Mouse (Mus musculus): Measurements from ENCODE around the gene Tgm4. TPM values are rescaled to one million over a fixed set of nuclear protein-coding genes. Genes with fewer than 3 reads are reported as not detected.

The Tgm4 gene
- polyA plus RNA-seq, 1 experiment, result not detected

- no peaks in the 10 kb centered on the region for H3K27me3 ChIP-seq (ENCODE audit: control insufficient read depth, insufficient read depth, low read length)
- H3K36me3 ChIP-seq (ENCODE audit: control insufficient read depth, insufficient read depth, low read length), result peaks cover 73% of the 10 kb centered on the region
- no peak overlapping the region for H3K27ac ChIP-seq (ENCODE audit: insufficient read depth, low read depth, low read length)
- 91% methylated on average over 7 of the region's 7 CpGs for WGBS
- H3K4me1 ChIP-seq (ENCODE audit: control insufficient read depth, insufficient read depth, insufficient read length, low read length), result no peaks in the 10 kb centered on the region
- no peak overlapping the region for H3K4me3 ChIP-seq (ENCODE audit: low read depth, low read length)
- TF ChIP-seq CTCF (IDR thresholded peaks at IDR 0.05; ENCODE audit: extremely low read depth, insufficient read length, insufficient replicate concordance, low read depth, low read length) (no peak), POLR2A (IDR thresholded peaks at IDR 0.05; ENCODE audit: low read depth, low read length) (no peak)
Measured at GRCm38 (mm10) chr9:123080355-123080754, 45.8 kb downstream of the Tgm4 start.

GRCm38 (mm10) chr9:123080796-123081195, 46.3 kb downstream of the Tgm4 start:
- no peak overlapping the region for H3K4me3 ChIP-seq (ENCODE audit: low read depth, low read length)
- H3K27ac ChIP-seq (ENCODE audit: insufficient read depth, low read depth, low read length), result no peak overlapping the region
- H3K27me3 ChIP-seq (ENCODE audit: control insufficient read depth, insufficient read depth, low read length), result no peaks in the 10 kb centered on the region
- H3K4me1 ChIP-seq (ENCODE audit: control insufficient read depth, insufficient read depth, insufficient read length, low read length), result no peaks in the 10 kb centered on the region
- 75% methylated on average over 1 of the region's 1 CpGs for WGBS
- TF ChIP-seq POLR2A (IDR thresholded peaks at IDR 0.05; ENCODE audit: low read depth, low read length), result no peak
- TF ChIP-seq CTCF (IDR thresholded peaks at IDR 0.05; ENCODE audit: extremely low read depth, insufficient read length, insufficient replicate concordance, low read depth, low read length), result no peak
- H3K36me3 ChIP-seq (ENCODE audit: control insufficient read depth, insufficient read depth, low read length), result peaks cover 74% of the 10 kb centered on the region

- TF ChIP-seq CTCF (IDR thresholded peaks at IDR 0.05; ENCODE audit: extremely low read depth, insufficient read length, insufficient replicate concordance, low read depth, low read length) (no peak), POLR2A (IDR thresholded peaks at IDR 0.05; ENCODE audit: low read depth, low read length) (no peak)
- WGBS, result 62% methylated on average over 1 of the region's 1 CpGs
- Histone ChIP-seq H3K27ac (ENCODE audit: insufficient read depth, low read depth, low read length) (no peak overlapping the region), H3K4me1 (ENCODE audit: control insufficient read depth, insufficient read depth, insufficient read length, low read length) (no peaks in the 10 kb centered on the region), H3K27me3 (ENCODE audit: control insufficient read depth, insufficient read depth, low read length) (no peaks in the 10 kb centered on the region), H3K4me3 (ENCODE audit: low read depth, low read length) (no peak overlapping the region), H3K36me3 (ENCODE audit: control insufficient read depth, insufficient read depth, low read length) (peaks cover 81% of the 10 kb centered on the region)
Measured at GRCm38 (mm10) chr9:123085373-123085772, 50.8 kb downstream of the Tgm4 start.

- TF ChIP-seq POLR2A (IDR thresholded peaks at IDR 0.05; ENCODE audit: low read depth, low read length) (no peak), CTCF (IDR thresholded peaks at IDR 0.05; ENCODE audit: extremely low read depth, insufficient read length, insufficient replicate concordance, low read depth, low read length) (no peak)
- Histone ChIP-seq H3K27ac (ENCODE audit: insufficient read depth, low read depth, low read length) (no peak overlapping the region), H3K4me3 (ENCODE audit: low read depth, low read length) (no peak overlapping the region), H3K27me3 (ENCODE audit: control insufficient read depth, insufficient read depth, low read length) (no peaks in the 10 kb centered on the region), H3K36me3 (ENCODE audit: control insufficient read depth, insufficient read depth, low read length) (peaks cover 67% of the 10 kb centered on the region), H3K4me1 (ENCODE audit: control insufficient read depth, insufficient read depth, insufficient read length, low read length) (no peaks in the 10 kb centered on the region)
- 61% methylated on average over 3 of the region's 3 CpGs for WGBS
Measured at GRCm38 (mm10) chr9:123087558-123087957, 53.0 kb downstream of the Tgm4 start.

- peaks cover 51% of the 10 kb centered on the region for H3K36me3 ChIP-seq (ENCODE audit: control insufficient read depth, insufficient read depth, low read length)
- 84% methylated on average over 4 of the region's 4 CpGs for WGBS
- TF ChIP-seq POLR2A (IDR thresholded peaks at IDR 0.05; ENCODE audit: low read depth, low read length) (no peak), CTCF (IDR thresholded peaks at IDR 0.05; ENCODE audit: extremely low read depth, insufficient read length, insufficient replicate concordance, low read depth, low read length) (no peak)
- no peaks in the 10 kb centered on the region for H3K27me3 ChIP-seq (ENCODE audit: control insufficient read depth, insufficient read depth, low read length)
- no peak overlapping the region for H3K4me3 ChIP-seq (ENCODE audit: low read depth, low read length)
- H3K4me1 ChIP-seq (ENCODE audit: control insufficient read depth, insufficient read depth, insufficient read length, low read length), result no peaks in the 10 kb centered on the region
- no peak overlapping the region for H3K27ac ChIP-seq (ENCODE audit: insufficient read depth, low read depth, low read length)
Measured at GRCm38 (mm10) chr9:123090844-123091243, 56.3 kb downstream of the Tgm4 start.

GRCm38 (mm10) chr9:123099631-123100455, 65.3 kb downstream of the Tgm4 start:
- no peaks in the 10 kb centered on the region for H3K27me3 ChIP-seq (ENCODE audit: control insufficient read depth, insufficient read depth, low read length)
- no peak overlapping the region for H3K4me3 ChIP-seq (ENCODE audit: low read depth, low read length)
- H3K27ac ChIP-seq (ENCODE audit: insufficient read depth, low read depth, low read length), result no peak overlapping the region
- WGBS, result 93% methylated on average over 16 of the region's 16 CpGs
- H3K4me1 ChIP-seq (ENCODE audit: control insufficient read depth, insufficient read depth, insufficient read length, low read length), result no peaks in the 10 kb centered on the region
- TF ChIP-seq CTCF (IDR thresholded peaks at IDR 0.05; ENCODE audit: extremely low read depth, insufficient read length, insufficient replicate concordance, low read depth, low read length) (no peak), POLR2A (IDR thresholded peaks at IDR 0.05; ENCODE audit: low read depth, low read length) (no peak)
- H3K36me3 ChIP-seq (ENCODE audit: control insufficient read depth, insufficient read depth, low read length), result peaks cover 45% of the 10 kb centered on the region

- H3K4me1 ChIP-seq (ENCODE audit: control insufficient read depth, insufficient read depth, insufficient read length, low read length), result no peaks in the 10 kb centered on the region
- TF ChIP-seq POLR2A (IDR thresholded peaks at IDR 0.05; ENCODE audit: low read depth, low read length) (no peak), CTCF (IDR thresholded peaks at IDR 0.05; ENCODE audit: extremely low read depth, insufficient read length, insufficient replicate concordance, low read depth, low read length) (no peak)
- no peak overlapping the region for H3K4me3 ChIP-seq (ENCODE audit: low read depth, low read length)
- no peak overlapping the region for H3K27ac ChIP-seq (ENCODE audit: insufficient read depth, low read depth, low read length)
- H3K27me3 ChIP-seq (ENCODE audit: control insufficient read depth, insufficient read depth, low read length), result no peaks in the 10 kb centered on the region
- peaks cover 23% of the 10 kb centered on the region for H3K36me3 ChIP-seq (ENCODE audit: control insufficient read depth, insufficient read depth, low read length)
Measured at GRCm38 (mm10) chr9:123103425-123103824, 68.9 kb downstream of the Tgm4 start.

Measured in small intestine, adult 2 months (tissue).